Mouse (Mus musculus): ENCODE measurements at regions not wholly inside any gene's neighbourhood (a gene's known extent, or its start where the extent isn't known, plus 50 kb on each side); places are given as distances from the start of the nearest gene placed in this dataset.
"Not testable (repeated sequence)": the region's sequence is repeated elsewhere in the genome, so short reads cannot be mapped to it uniquely, and the experiment has no call there.

DNA sequence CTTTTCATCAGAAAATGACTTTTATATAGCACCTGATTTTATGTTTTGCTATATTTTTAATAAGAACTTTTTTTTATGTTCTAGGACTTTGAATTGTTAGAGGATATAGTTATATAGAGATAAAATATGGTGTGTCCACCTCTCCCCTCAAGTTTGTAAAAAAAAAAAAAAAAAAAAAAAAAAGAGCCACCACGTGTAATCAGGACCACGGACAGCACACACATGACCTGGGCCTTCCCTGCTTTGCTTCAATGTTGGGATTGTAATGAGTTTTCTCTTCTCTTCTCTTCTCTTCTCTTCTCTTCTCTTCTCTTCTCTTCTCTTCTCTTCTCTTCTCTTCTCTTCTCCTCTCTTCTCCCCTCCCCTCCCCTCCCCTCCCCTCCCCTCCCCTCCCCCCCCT lies 78.5 kb downstream of the 1700010I14Rik start:
- DNase-seq: not testable (repeated sequence)

GRCm38 (mm10) chr17:9068859-9069602 lies 80.9 kb downstream of the 1700010I14Rik start:
- no peak for DNase-seq

DNA sequence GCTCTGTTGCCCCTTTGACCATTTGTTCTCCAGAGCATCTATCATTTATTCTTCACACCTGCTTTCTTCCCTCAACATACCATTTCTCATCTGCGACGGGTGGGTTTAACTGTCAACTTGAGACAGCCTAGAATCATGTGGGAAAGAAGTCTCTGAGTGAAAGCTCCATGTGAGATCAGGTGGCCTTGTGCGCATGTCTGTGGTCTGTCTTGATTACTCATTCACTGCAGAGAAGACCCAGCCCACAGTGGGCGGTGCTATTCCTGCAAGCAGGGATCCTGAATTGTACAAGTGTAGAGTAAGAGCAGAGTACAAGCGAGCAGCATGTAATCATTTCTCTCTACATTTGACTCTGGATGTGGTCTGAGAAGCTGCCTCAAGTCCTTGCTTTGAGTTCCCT lies 95.5 kb downstream of the 1700010I14Rik start:
- no peak for DNase-seq

- no peak for DNase-seq
These were observed 139.7 kb downstream of the 1700010I14Rik start for GRCm38 (mm10) chr17:9127866-9128265.

- no peak for DNase-seq
These were observed 157.6 kb downstream of the 1700010I14Rik start for GRCm38 (mm10) chr17:9145605-9146223.

- DNase-seq: no peak
These were observed 162.5 kb downstream of the 1700010I14Rik start for GRCm38 (mm10) chr17:9150654-9151053.

DNA sequence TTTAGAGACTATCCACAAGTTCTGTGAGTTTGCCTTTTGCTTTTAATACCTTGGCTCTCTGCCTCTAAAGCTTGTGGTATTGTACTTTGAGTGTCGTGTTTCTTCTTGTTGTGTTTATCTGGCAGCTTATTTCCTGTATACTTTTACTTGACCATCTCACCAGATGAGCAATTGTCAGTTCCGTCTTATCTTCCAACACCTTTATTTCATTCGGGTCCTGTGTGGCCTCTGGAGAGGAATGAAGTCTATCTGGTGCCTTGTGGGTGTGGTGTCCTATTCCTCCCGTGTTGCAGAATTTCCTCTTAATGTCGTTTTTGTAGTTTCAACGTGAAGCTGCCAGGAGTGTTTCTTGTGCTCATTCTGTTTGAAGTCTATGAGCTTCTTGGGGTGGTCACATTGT lies 174.0 kb downstream of the 1700010I14Rik start:
- no peak for DNase-seq

DNA sequence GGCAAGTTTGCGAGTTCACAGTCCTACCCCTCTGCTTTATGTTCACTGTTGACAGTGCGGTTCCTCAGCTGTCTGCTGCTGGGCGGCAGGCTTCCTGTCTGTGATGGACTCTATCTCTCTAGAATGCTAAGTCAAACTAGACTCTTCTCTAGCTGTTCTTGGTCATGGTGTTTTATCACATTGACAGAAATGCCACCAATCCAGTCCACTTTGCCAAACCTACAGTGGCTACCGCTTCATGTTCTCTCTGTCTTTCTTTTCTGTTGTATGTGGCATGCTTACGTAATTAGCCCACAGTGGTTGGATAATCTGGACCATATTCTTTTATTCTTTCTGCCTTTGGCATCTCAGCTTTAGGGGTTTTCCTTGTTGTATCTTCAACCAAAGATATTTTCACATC lies 174.5 kb downstream of the 1700010I14Rik start:
- no peak for DNase-seq

DNA sequence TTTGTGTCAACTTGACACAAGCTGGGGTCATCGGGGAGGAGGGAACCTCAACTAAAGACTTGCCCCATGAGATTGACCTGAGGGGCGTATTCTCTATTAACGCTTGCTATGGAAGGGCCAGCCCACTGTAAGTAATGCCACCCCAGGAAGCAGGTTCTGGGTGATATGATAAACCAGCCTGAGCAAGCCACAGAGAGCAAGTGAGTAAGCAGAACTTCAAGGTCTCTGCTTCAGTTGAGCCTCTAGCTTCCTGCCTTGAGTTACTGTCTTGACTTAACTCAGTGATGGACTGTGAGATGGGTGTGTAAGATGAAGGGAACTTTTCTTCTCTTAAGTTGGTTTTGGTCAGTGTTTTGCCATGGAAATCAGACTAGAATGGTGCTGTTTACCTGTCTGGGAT lies 175.2 kb downstream of the 1700010I14Rik start:
- no peak for DNase-seq

DNA sequence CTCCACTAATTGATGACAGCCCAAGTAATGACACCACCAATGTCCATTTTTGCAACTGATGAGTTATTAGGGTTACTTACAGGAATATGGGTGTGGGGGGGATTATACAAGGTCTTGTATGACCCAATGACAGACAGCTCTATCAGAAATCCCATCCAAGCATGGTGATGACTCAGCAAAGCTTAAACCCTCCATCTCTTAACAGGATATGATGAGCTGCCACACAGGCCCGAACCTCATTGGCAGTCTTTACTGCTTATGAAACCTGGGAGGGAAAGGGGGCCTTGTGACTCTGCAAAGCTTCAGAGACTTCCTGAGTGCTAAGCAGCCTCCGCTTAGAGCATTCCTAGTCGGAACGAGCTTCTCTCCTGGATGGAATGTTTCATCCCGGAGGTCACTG lies 176.4 kb downstream of the 1700010I14Rik start:
- DNase-seq: no peak

DNA sequence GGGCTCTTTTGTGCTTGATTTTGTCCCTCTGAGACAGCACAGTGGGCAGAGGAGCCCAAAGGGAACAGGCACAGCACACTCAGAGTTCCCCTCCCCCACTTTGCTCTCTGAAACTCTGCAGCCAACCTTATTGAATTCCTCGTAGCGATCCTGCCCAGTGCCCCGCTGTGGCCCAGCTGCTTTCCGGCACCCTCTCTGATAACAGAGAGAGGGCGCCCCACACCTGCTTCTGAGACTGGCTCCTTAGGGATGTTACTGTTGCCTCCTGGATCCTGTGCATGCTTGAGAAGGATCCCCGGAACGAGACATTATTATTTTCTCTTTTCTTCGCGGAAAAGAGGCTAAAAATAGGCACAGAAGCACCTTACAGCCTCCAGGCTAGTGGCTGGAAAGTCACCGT lies 179.0 kb downstream of the 1700010I14Rik start:
- DNase-seq: peak; percentile 18 to 20

- DNase-seq: no peak
These were observed 179.6 kb downstream of the 1700010I14Rik start for GRCm38 (mm10) chr17:9167571-9168201.

DNA sequence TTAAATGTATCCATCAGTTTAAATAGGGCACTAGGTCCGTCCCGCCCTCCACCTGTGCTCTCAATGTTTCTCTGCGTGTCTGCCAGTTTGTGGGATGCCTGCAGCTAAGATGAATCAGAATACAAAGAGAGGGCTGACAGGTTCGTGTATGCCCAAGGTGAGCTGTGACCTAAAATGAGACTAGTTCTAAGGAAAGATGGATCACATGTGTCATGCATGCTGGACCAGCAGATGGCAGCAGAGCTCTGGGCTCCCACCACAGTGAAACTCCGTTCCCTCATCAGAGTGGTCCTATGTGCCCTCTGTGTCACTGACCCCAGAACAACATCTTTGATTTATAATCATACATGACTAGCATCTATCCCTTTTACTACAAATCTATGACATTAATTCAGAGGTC lies 180.3 kb downstream of the 1700010I14Rik start:
- DNase-seq: peak; percentile 10 to 56

- DNase-seq: peak; percentile 17 to 63
These were observed 181.2 kb downstream of the 1700010I14Rik start for GRCm38 (mm10) chr17:9169371-9169770.

DNA sequence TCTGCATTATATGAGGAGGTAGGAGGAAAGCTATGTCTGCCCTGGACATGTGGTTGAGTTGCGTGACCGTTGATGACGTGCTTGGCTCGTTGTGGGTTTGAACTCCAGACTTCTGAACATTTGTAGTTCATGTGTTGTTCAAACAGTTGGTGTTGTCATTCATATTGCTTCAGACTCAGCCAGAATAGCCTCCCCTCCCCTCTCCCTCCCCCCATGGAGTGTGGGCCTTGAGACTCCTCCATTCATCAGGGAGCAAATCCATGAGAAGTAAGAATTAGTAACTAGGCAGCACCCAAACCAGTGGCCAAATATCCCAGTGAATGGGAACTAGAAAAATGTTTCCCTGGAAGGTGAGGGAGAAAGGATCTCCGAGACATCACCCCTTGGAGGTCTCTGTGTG lies 209.0 kb downstream of the 1700010I14Rik start:
- DNase-seq: no peak

DNA sequence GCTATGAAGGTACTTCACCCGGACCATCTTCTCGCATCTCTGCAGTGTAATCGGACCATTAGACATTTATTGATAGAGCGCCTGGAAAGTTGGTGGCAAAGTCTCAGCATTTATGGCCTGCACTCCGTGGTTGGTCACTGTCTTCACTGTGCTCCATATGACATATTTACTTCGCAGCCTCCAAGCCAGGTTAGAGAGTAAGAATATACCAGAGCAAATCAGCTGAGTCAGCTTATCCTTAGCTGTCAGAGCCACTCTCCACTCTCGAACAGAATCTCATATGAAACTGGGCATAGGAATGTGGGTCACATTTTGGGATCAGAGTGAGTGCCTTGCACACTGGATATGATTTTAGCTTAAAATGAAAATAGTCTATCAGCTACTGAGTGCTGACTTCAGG lies 212.3 kb downstream of the 1700010I14Rik start:
- no peak for DNase-seq

GRCm38 (mm10) chr17:9202496-9202895 lies 214.4 kb downstream of the 1700010I14Rik start:
- no peak for DNase-seq

DNA sequence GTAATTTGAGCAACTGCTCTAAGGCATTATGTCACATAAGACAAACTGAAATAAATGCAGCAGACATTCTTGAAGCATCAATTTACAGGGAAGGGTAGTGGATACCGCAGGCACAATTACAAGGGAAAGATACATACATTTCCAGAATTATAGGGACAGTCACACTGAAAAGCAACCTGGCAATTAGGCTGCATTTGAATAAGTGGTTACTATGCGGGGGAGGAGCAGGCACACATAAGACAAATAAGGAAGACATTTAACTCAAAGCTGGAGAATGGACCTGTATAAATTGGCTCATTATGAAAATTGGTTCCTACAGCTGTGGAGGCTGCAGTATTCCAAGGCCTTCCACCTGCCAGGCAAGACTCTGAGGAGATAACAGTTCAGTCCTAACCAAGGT lies 211.2 kb upstream of the Gm17728 start:
- DNase-seq: no peak

DNA sequence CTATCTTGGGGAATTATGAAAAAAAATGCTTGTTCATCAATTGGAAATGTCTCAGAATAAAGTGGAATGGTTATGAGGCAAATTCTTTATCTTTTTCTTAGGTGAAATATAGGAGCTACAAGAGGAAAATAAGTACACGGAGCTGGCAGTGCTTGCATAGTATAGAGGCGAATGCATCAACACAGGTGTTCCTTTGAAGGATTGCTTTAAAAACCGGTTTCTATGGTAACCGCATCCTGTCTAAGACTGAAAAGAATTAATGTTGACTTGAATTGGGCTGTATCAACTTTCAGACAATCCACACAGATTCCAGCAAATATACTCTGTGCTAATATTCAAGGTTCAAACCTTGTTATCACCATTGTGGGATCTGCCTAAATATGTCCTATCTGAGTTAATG lies 198.8 kb upstream of the Gm17728 start:
- no peak for DNase-seq

DNA sequence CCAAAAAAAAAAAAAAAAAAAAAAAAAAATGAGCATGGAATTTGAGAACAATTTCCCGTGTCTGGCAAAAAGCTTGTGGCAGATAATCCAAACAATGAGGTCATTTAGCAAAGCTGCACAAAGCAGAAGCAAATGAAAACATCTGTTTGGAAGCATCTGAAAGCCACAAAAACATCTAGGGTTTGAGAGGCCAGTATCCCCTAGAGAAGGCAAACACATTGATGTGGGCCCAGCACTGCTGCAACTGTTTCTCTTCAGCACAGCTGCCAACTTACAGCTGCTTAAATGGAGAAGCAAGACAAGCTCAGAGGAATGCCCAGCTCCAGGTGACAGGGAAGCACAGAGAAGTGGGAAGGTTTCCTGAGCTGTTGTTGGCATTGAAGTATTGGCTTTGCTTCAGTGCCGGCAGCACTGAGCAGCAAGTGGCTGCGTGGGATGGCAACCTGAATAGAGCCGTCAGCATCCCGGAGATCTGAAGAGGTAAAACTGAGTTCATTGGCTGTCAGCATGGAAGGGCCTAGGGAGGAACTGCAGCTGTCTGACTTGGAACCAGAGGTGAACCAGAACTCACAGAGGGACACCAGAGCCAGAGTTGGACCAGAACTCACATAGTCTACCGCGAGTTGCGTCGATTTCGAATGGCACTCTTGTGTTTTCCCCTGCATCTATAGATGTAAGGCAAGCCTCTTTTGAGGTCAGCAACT lies 193.8 kb upstream of the Gm17728 start:
- no peak for DNase-seq

GRCm38 (mm10) chr17:9235141-9235571 lies 186.7 kb upstream of the Gm17728 start:
- no peak for DNase-seq

DNA sequence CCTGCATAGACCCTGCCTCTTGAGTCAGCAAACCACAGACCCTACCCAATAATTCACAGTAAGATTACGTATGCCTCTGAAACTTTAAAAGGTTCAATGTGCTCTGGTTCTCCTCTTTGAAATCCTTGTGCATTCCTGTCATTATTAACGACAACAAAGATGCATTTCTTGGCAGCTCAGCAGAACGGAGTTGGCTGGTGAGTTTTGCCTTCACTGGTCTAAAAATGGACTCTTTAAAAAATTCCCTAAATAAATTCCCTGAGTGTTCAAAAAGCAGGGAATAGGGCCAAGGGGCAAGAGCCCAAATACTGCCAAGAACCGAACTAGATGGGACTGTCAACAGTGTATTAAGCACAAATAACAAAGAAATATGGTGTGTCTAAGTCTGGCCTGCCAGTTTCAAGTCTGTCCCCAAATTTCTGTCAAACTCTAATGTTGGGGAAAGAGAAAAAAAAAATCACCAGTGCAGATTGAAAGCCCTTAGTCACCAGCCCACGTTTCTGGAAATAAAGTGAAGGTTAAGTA lies 163.2 kb upstream of the Gm17728 start:
- DNase-seq: no peak

DNA sequence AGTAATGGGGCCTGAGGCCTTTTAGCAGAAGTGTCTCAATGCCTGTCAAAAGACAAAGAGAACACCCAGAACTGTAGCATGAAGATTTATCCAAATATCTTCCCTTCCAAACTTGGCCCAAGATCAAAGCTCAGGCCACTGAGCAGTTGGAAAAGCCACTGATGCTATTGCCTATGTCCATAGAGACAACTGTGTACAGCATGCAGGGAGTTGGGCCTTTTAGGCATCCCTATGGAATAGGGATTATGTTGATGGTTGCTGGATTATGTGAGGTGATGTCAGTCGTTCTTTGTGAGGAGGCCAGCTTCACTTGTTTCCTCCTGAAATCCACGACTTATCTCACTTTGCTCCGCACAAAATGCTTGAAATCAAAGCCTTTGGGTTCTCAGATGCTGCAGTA lies 153.1 kb upstream of the Gm17728 start:
- DNase-seq: no peak

Measured in kidney, adult 8-10 months (tissue).